11 mouse cellular contexts compared by ENCODE assay signal in the genomic region with DNA sequence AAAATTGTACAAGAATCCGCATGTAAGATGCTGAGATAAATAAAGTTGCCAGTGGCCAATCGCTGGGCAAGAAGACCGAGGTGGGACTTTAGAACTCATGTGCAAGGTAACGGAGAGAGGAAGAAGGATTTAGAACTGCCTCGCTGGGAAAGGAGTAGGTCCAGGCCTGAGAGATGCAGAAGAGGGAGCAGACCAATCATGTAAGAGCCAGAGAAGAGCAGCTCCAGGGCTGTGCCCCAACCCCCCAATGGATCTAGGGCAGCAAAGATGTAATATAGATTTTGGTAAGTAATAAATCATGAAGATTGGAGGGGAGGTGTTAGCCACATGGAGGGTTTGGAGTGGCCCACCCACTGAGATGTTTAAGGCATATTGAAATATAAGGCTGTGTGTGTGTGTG.
"Had no signal": no experiment of that assay in that cellular context is flagged by ENCODE, and none has a peak within 500 bp of the region (broad histone marks: within the 10 kb centered on the region; RNA-seq: fewer than 3 reads in every experiment).

No protein-coding gene starts in this region.

- H3K27ac ChIP-seq: left cerebral cortex, adult 2 months; limb, embryonic 15.5 days; liver, embryonic 12.5 days had no signal

- H3K9me3 ChIP-seq: limb, embryonic 15.5 days; liver, embryonic 12.5 days had no signal

- H3K9ac ChIP-seq: limb, embryonic 15.5 days; liver, embryonic 12.5 days had no signal

- ATAC-seq: intestine, embryonic 16.5 days; liver, embryonic 12.5 days had no signal

- H3K4me1 ChIP-seq: liver, embryonic 12.5 days had no signal

- H3K27me3 ChIP-seq: limb, embryonic 15.5 days; liver, embryonic 12.5 days had no signal

- H3K4me2 ChIP-seq: limb, embryonic 15.5 days; liver, embryonic 12.5 days had no signal

- H3K36me3 ChIP-seq: limb, embryonic 15.5 days; liver, embryonic 12.5 days had no signal

- DNase-seq: kidney, adult 2 months; kidney, postnatal 25 days; lung, postnatal 36 days; right cerebral cortex, adult 18-20 months; right cerebral cortex, postnatal 25 days; thymus, postnatal 4 days had no signal

- H3K4me3 ChIP-seq: left cerebral cortex, adult 2 months; limb, embryonic 15.5 days; liver, embryonic 12.5 days; myocyte had no signal
